Mouse (Mus musculus) thymus, adult 2 months (tissue): Measurements from ENCODE around the gene Zfp367.

Source experiments
- CTCF ChIP-seq: fragments of 200-500 bp; IDR thresholded peaks from 2 replicates; pipeline ENCODE4 v1.5.1; 2012; ENCODE audit warnings: mild to moderate bottlenecking, control low read depth, low read length, moderate library complexity, borderline replicate concordance; ENCODE audit not compliant: control insufficient read depth, poor library complexity, insufficient read depth; ENCODE audit errors: extremely low read depth
- POLR2A ChIP-seq: fragments of 200-500 bp; IDR thresholded peaks from 2 replicates; pipeline ENCODE4 v1.6.1; 2012; ENCODE audit warnings: mild to moderate bottlenecking, low read length, control low read depth, moderate library complexity; ENCODE audit not compliant: control insufficient read depth, poor library complexity, insufficient read depth; ENCODE audit errors: extremely low read depth

GRCm38 (mm10) chr13:64161916-64162611 lies 9.1 kb upstream of the Zfp367 start:
- TF ChIP-seq CTCF (no peak), POLR2A (peak; percentile 10; the same call in 1 of the 2 replicates)
